Mouse (Mus musculus): Measurements from ENCODE around the gene BC100530. TPM values are rescaled to one million over a fixed set of nuclear protein-coding genes. Genes with fewer than 3 reads are reported as not detected.

Gene BC100530
- total and polyA plus RNA-seq, 3 experiments: not detected

DNA sequence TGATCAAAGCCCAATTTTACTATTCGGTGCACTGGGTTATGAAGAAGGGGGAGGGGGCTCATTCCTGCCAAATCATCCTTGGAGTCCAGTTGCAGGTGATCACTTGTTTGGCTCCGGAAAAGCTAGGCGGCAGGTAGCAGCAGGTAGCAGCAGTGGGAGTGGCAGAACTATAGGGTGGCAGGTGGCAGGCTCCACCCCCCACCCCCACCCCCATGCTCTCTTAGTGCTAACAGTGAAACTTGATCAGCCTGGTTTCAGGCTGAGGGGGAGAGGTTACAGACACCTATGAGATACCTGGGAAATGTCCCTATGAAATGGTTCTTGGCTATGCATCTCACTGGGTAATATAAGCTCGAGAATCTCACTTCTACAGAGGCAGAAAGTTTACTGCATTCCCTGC lies 21.5 kb upstream of the BC100530 start:
- H3K4me3 ChIP-seq (replicated peaks in 1 of 3; ENCODE audit: low read depth in 2 of 3, low read length in 2 of 3, poor library complexity in 1 of 3): no peak overlapping the region
- in situ Hi-C loops (cut with MboI; ENCODE audit: low pct_ligation_motif_present, low pct_unique_long_range_greater_than_20kb, low sequenced_read_pairs) (no loop called here), dilution Hi-C loops (cut with MboI; ENCODE audit: extremely low pct_ligation_motif_present, extremely low pct_unique_long_range_greater_than_20kb, low sequenced_read_pairs) (no loop called here)
- H3K27ac ChIP-seq (ENCODE audit: insufficient read depth, low read depth): no peak overlapping the region
- no peaks in the 10 kb centered on the region for H3K4me1 ChIP-seq (ENCODE audit: control insufficient read depth in 1 of 2, insufficient read depth in 2 of 2)
- H3K9me3 ChIP-seq (replicated peaks; ENCODE audit: low read length): no peaks in the 10 kb centered on the region
- no peak overlapping the region for H3K4me2 ChIP-seq (ENCODE audit: insufficient read depth, low read depth, poor library complexity, severe bottlenecking)
- no peaks in the 10 kb centered on the region for H3K79me2 ChIP-seq (replicated peaks; ENCODE audit: control insufficient read depth, extremely low read depth, insufficient read depth, poor library complexity, severe bottlenecking)
- TF ChIP-seq JUND (conservative IDR thresholded peaks at IDR 0.05; ENCODE audit: low read depth, low read length) (no peak), E2F4 (IDR thresholded peaks at IDR 0.05; ENCODE audit: insufficient replicate concordance, low read depth, low read length) (no peak), CTCF (conservative IDR thresholded peaks at IDR 0.05 in 1 of 2, IDR thresholded peaks at IDR 0.05 in 1 of 2; ENCODE audit: low read depth in 2 of 2, low read length in 2 of 2) (no peak), PAX5 (IDR thresholded peaks at IDR 0.05; ENCODE audit: low read length) (no peak), CHD2 (IDR thresholded peaks at IDR 0.05; ENCODE audit: low read length) (no peak), ZMIZ1 (IDR thresholded peaks at IDR 0.05; ENCODE audit: low read depth, low read length) (no peak), JUN (IDR thresholded peaks at IDR 0.05; ENCODE audit: insufficient read depth, low read depth, low read length) (no peak), POLR2AphosphoS2 (IDR thresholded peaks at IDR 0.05; ENCODE audit: low read depth, low read length) (no peak), SIN3A (IDR thresholded peaks at IDR 0.05; ENCODE audit: low read length) (no peak), MAX (IDR thresholded peaks at IDR 0.05; ENCODE audit: low read length) (no peak), UBTF (IDR thresholded peaks at IDR 0.05; ENCODE audit: low read depth, low read length) (no peak), TCF12 (IDR thresholded peaks at IDR 0.05; ENCODE audit: low read depth, low read length) (no peak), SMC3 (IDR thresholded peaks at IDR 0.05; ENCODE audit: low read depth, low read length) (no peak), MEF2A (IDR thresholded peaks at IDR 0.05; ENCODE audit: borderline replicate concordance, low read depth, low read length) (no peak)
- no peak for DNase-seq (ENCODE audit: extremely low read depth)
- peaks cover 1% of the 10 kb centered on the region for H3K27me3 ChIP-seq (replicated peaks)
- no peak overlapping the region for H3K9ac ChIP-seq (ENCODE audit: insufficient read depth, low read depth)
- no peaks in the 10 kb centered on the region for H3K36me3 ChIP-seq (replicated peaks in 1 of 2; ENCODE audit: control insufficient read depth in 1 of 2, insufficient read depth in 1 of 2, low read length in 1 of 2)

DNA sequence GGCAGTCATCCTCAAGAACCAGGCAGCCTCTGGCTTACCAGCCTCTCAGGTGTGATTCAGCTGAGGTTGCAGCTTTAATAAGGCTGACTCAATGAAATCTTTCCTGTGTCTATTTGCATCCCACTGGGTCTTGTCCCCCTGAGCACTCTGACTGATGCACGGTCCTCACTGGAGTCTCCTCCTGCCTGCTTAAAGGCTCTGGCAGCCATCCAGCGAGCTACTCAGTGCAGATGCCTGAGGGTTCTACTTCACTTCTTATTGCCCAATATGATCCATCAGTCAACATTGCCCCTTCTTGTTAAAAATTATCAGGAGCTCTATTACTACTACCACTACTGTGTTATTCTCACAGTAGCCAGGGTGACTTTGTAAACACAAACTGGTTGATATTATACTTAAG lies 30.4 kb downstream of the BC100530 start:
- Histone ChIP-seq H3K27me3 (replicated peaks) (no peaks in the 10 kb centered on the region), H3K4me2 (ENCODE audit: insufficient read depth, low read depth, poor library complexity, severe bottlenecking) (no peak overlapping the region), H3K27ac (ENCODE audit: insufficient read depth, low read depth) (no peak overlapping the region), H3K4me3 (replicated peaks in 1 of 3; ENCODE audit: low read depth in 2 of 3, low read length in 2 of 3, poor library complexity in 1 of 3) (no peak overlapping the region), H3K79me2 (replicated peaks; ENCODE audit: control insufficient read depth, extremely low read depth, insufficient read depth, poor library complexity, severe bottlenecking) (no peaks in the 10 kb centered on the region), H3K9ac (ENCODE audit: insufficient read depth, low read depth) (no peak overlapping the region), H3K36me3 (replicated peaks in 1 of 2; ENCODE audit: control insufficient read depth in 1 of 2, insufficient read depth in 1 of 2, low read length in 1 of 2) (no peaks in the 10 kb centered on the region), H3K4me1 (ENCODE audit: control insufficient read depth in 1 of 2, insufficient read depth in 2 of 2) (no peaks in the 10 kb centered on the region), H3K9me3 (replicated peaks; ENCODE audit: low read length) (no peaks in the 10 kb centered on the region)
- DNase-seq (ENCODE audit: extremely low read depth): no peak
- TF ChIP-seq TCF12 (IDR thresholded peaks at IDR 0.05; ENCODE audit: low read depth, low read length) (no peak), JUND (conservative IDR thresholded peaks at IDR 0.05; ENCODE audit: low read depth, low read length) (no peak), JUN (IDR thresholded peaks at IDR 0.05; ENCODE audit: insufficient read depth, low read depth, low read length) (no peak), ZNF384 (IDR thresholded peaks at IDR 0.05; ENCODE audit: low read depth, low read length) (no peak), POLR2A (IDR thresholded peaks at IDR 0.05; ENCODE audit: low read depth, low read length) (no peak), SIN3A (IDR thresholded peaks at IDR 0.05; ENCODE audit: low read length) (no peak), NELFE (IDR thresholded peaks at IDR 0.05; ENCODE audit: low read depth, low read length) (no peak), E2F4 (IDR thresholded peaks at IDR 0.05; ENCODE audit: insufficient replicate concordance, low read depth, low read length) (no peak), MAFK (IDR thresholded peaks at IDR 0.05; ENCODE audit: insufficient replicate concordance, low read length) (no peak), POLR2AphosphoS2 (IDR thresholded peaks at IDR 0.05; ENCODE audit: low read depth, low read length) (no peak), MXI1 (IDR thresholded peaks at IDR 0.05; ENCODE audit: low read depth, low read length) (no peak), CHD2 (IDR thresholded peaks at IDR 0.05; ENCODE audit: low read length) (no peak), PAX5 (IDR thresholded peaks at IDR 0.05; ENCODE audit: low read length) (no peak), ZKSCAN1 (IDR thresholded peaks at IDR 0.05; ENCODE audit: borderline replicate concordance, low read depth, low read length) (no peak), IRF4 (IDR thresholded peaks at IDR 0.05; ENCODE audit: low read depth, low read length) (no peak), NRF1 (IDR thresholded peaks at IDR 0.05; ENCODE audit: low read depth, low read length) (no peak), MYC (IDR thresholded peaks at IDR 0.05; ENCODE audit: low read depth, low read length) (no peak)
- in situ Hi-C loops (cut with MboI; ENCODE audit: low pct_ligation_motif_present, low pct_unique_long_range_greater_than_20kb, low sequenced_read_pairs): no loop called here
- dilution Hi-C loops (cut with MboI; ENCODE audit: extremely low pct_ligation_motif_present, extremely low pct_unique_long_range_greater_than_20kb, low sequenced_read_pairs): no loop called here
